Mouse (Mus musculus) neural tube, postnatal 0 days (tissue): ENCODE data around the gene 4632433K11Rik. TPM values are rescaled to one million over a fixed set of nuclear protein-coding genes. Genes with fewer than 3 reads are reported as not detected.

ENCODE experiments used
- polyA plus RNA-seq: library from polyadenylated mRNA; unstranded; fragments of >200 nt; fragmentation: Nextera tagmentation; extraction: Ambion mirVana; gene quantifications from 2 replicates; pipeline ENCODE4 v1.2.1, GENCODE M21; 2015

4632433K11Rik gene
- polyA plus RNA-seq: not detected in 2 replicates

GRCm38 (mm10) chr7:5033818-5034217 lies at the start of gene 4632433K11Rik:
Gene 4632433K11Rik (plus strand): TSS chr7:5034118.

GRCm38 (mm10) chr7:4996003-4996895 lies 37.7 kb upstream of the 4632433K11Rik start, which contains the start of gene Zfp579:
Gene Zfp579 (minus strand): TSS chr7:4996158.

GRCm38 (mm10) chr7:5014251-5015117 lies 19.4 kb upstream of the 4632433K11Rik start, which contains the start of the genes Zfp524 and Fiz1:
Gene Zfp524 (plus strand): TSS chr7:5014415.
Gene Fiz1 (minus strand): TSS chr7:5014697.

GRCm38 (mm10) chr7:5015118-5016001 lies 18.6 kb upstream of the 4632433K11Rik start, which contains the start of gene Gm44973:
Gene Gm44973 (plus strand): TSS chr7:5015496.

GRCm38 (mm10) chr7:5020000-5020681 lies 13.8 kb upstream of the 4632433K11Rik start, which contains the start of the genes Zfp865 and Ccdc106:
Gene Zfp865 (plus strand): TSS chr7:5020376.
Gene Ccdc106 (plus strand): TSS chr7:5020553.

GRCm38 (mm10) chr7:5038109-5038732 lies 4.3 kb downstream of the 4632433K11Rik start, which contains the start of gene Zfp784:
Gene Zfp784 (minus strand): TSS chr7:5038446.

GRCm38 (mm10) chr7:5051193-5052192 lies 17.6 kb downstream of the 4632433K11Rik start, which contains the start of gene Zfp580:
Gene Zfp580 (plus strand): TSS chr7:5051538.

GRCm38 (mm10) chr7:5061774-5062359 lies 27.9 kb downstream of the 4632433K11Rik start, which contains the start of gene U2af2:
Gene U2af2 (plus strand): TSS chr7:5062143.

GRCm38 (mm10) chr7:5080010-5080751 lies 46.3 kb downstream of the 4632433K11Rik start, which contains the start of gene Epn1:
Gene Epn1 (plus strand): TSS chr7:5080235.

Other genes starting within 250 kb of the 4632433K11Rik start
- gene Tmem238, start 244.5 kb upstream of the 4632433K11Rik start, polyA plus RNA-seq: 15.1 and 19.9 TPM in 2 replicates
- gene Rpl28, start 241.2 kb upstream of the 4632433K11Rik start, polyA plus RNA-seq: 306 and 332 TPM in 2 replicates
- 236 and 237 TPM in 2 replicates for gene Ube2s, start 221.5 kb upstream of the 4632433K11Rik start, polyA plus RNA-seq
- 8.2 and 11.1 TPM in 2 replicates for gene Shisa7, start 189.4 kb upstream of the 4632433K11Rik start, polyA plus RNA-seq
- gene Isoc2b, start 163.9 kb upstream of the 4632433K11Rik start, polyA plus RNA-seq: 3.1 and 4.0 TPM in 2 replicates
- gene Isoc2a, start 157.0 kb upstream of the 4632433K11Rik start, polyA plus RNA-seq: 0.85 and 0.86 TPM in 2 replicates
- gene Gm36210, start 127.6 kb upstream of the 4632433K11Rik start, polyA plus RNA-seq: 0.42 TPM in 1 of 2 replicates, not detected in the other
- 3.0 and 4.2 TPM in 2 replicates for gene Zfp628, start 118.9 kb upstream of the 4632433K11Rik start, polyA plus RNA-seq
- 35.0 and 39.1 TPM in 2 replicates for gene Nat14, start 112.1 kb upstream of the 4632433K11Rik start, polyA plus RNA-seq
- gene Ssc5d, start 108.3 kb upstream of the 4632433K11Rik start, polyA plus RNA-seq: 0.88 and 1.3 TPM in 2 replicates
- gene Sbk2, start 69.7 kb upstream of the 4632433K11Rik start, polyA plus RNA-seq: not detected in 2 replicates
- 0.12 and 0.25 TPM in 2 replicates for gene Sbk3, start 63.0 kb upstream of the 4632433K11Rik start, polyA plus RNA-seq
- 37.5 and 40.0 TPM in 2 replicates for gene Zfp579, start 38.0 kb upstream of the 4632433K11Rik start, polyA plus RNA-seq
- 5.8 and 6.8 TPM in 2 replicates for gene Zfp524, start 19.7 kb upstream of the 4632433K11Rik start, polyA plus RNA-seq
- gene Fiz1, start 19.4 kb upstream of the 4632433K11Rik start, polyA plus RNA-seq: 22.9 and 26.6 TPM in 2 replicates
- gene Gm44973, start 18.6 kb upstream of the 4632433K11Rik start, polyA plus RNA-seq: 1.3 and 2.1 TPM in 2 replicates
- gene Zfp865, start 13.7 kb upstream of the 4632433K11Rik start, polyA plus RNA-seq: 5.1 and 5.6 TPM in 2 replicates
- 72.3 and 78.9 TPM in 2 replicates for gene Ccdc106, start 13.6 kb upstream of the 4632433K11Rik start, polyA plus RNA-seq
- 6.1 and 7.8 TPM in 2 replicates for gene Zfp784, start 4.3 kb downstream of the 4632433K11Rik start, polyA plus RNA-seq
- 128 and 133 TPM in 2 replicates for gene Zfp580, start 17.4 kb downstream of the 4632433K11Rik start, polyA plus RNA-seq
- 72.7 and 76.9 TPM in 2 replicates for gene U2af2, start 28.0 kb downstream of the 4632433K11Rik start, polyA plus RNA-seq
- gene Epn1, start 46.1 kb downstream of the 4632433K11Rik start, polyA plus RNA-seq: 93.4 and 120 TPM in 2 replicates
- gene Rfpl4, start 82.8 kb downstream of the 4632433K11Rik start, polyA plus RNA-seq: not detected in 2 replicates
- gene Rasl2-9, start 91.8 kb downstream of the 4632433K11Rik start, polyA plus RNA-seq: 0.81 and 0.85 TPM in 2 replicates
- not detected in 2 replicates for gene Vmn1r55, start 115.6 kb downstream of the 4632433K11Rik start, polyA plus RNA-seq
- not detected in 2 replicates for gene Vmn1r56, start 162.6 kb downstream of the 4632433K11Rik start, polyA plus RNA-seq
- not detected in 2 replicates for gene Vmn1r57, start 184.4 kb downstream of the 4632433K11Rik start, polyA plus RNA-seq